Mouse (Mus musculus): ENCODE measurements at regions not wholly inside any gene's neighbourhood (a gene's known extent, or its start where the extent isn't known, plus 50 kb on each side); places are given as distances from the start of the nearest gene placed in this dataset.

GRCm38 (mm10) chr11:6889120-6889519 lies 51.7 kb upstream of the Gm11983 start:
- DNase-seq (ENCODE audit: extremely low spot score in 1 of 2, low spot score in 2 of 2), result no peak
- intact Hi-C loops (cut with DNase I), result no loop called here
